Mouse (Mus musculus) layer of hippocampus, adult 2 months (tissue): Measurements from ENCODE around the gene Fbxl20. TPM values are rescaled to one million over a fixed set of nuclear protein-coding genes. Genes with fewer than 3 reads are reported as not detected.

ENCODE experiments used
- DNase-seq, 2 experiments: peaks; one replicate each; pipeline ENCODE4 v3.0.0; 2022; ENCODE audit warnings: low spot score in 2 of 2
- H3K27ac ChIP-seq: fragments of 200-600 bp; 2 replicates; pipeline ENCODE4 v1.8.1; 2022
- H3K4me3 ChIP-seq: fragments of 200-600 bp; 2 replicates; pipeline ENCODE4 v1.8.1; 2022; ENCODE audit warnings: mild to moderate bottlenecking
- CTCF ChIP-seq: fragments of 200-600 bp; conservative IDR thresholded peaks from 2 replicates; pipeline ENCODE4 v1.8.1; 2022; ENCODE audit warnings: antibody characterized with exemption, mild to moderate bottlenecking, moderate library complexity
- total RNA-seq, 2 experiments: library from RNA; stranded (reverse); gene quantifications; 2 replicates each; pipeline ENCODE4 v1.2.3; 2021

Fbxl20 gene
- total RNA-seq, 2 experiments from 2014 or later = 33.7 to 34.2 TPM

- no peak for DNase-seq
- Histone ChIP-seq H3K4me3 (peak overlapping the region; percentile 62), H3K27ac (peak overlapping the region; percentile 32; the same call in 1 of the 2 replicates)
- no peak for TF ChIP-seq CTCF
These were observed 97.8 kb downstream of the Fbxl20 start for GRCm38 (mm10) chr11:98052129-98052988.

- DNase-seq = no peak
- TF ChIP-seq CTCF = no peak
- H3K4me3 ChIP-seq = peak overlapping the region; percentile 62
- no peak overlapping the region for H3K27ac ChIP-seq
These were observed 98.5 kb downstream of the Fbxl20 start for GRCm38 (mm10) chr11:98051611-98052128.

GRCm38 (mm10) chr11:98050940-98051339, 99.3 kb downstream of the Fbxl20 start:
- TF ChIP-seq CTCF = no peak
- H3K27ac ChIP-seq = no peak overlapping the region
- no peak overlapping the region for H3K4me3 ChIP-seq
- no peak for DNase-seq

- H3K4me3 ChIP-seq = no peak overlapping the region
- H3K27ac ChIP-seq = no peak overlapping the region
- TF ChIP-seq CTCF = no peak
- DNase-seq = no peak
These were observed 99.7 kb downstream of the Fbxl20 start for GRCm38 (mm10) chr11:98050520-98050815.

GRCm38 (mm10) chr11:98049672-98050519, 100.3 kb downstream of the Fbxl20 start:
- no peak for DNase-seq
- no peak for TF ChIP-seq CTCF

GRCm38 (mm10) chr11:98047745-98048144, 102.5 kb downstream of the Fbxl20 start:
- no peak overlapping the region for H3K27ac ChIP-seq

More at GRCm38 (mm10) chr11:98049672-98050519, 100.3 kb downstream of the Fbxl20 start:
- Histone ChIP-seq H3K27ac (no peak overlapping the region), H3K4me3 (no peak overlapping the region)

GRCm38 (mm10) chr11:98046466-98046865, 103.7 kb downstream of the Fbxl20 start:
- no peak for DNase-seq
- no peak overlapping the region for H3K27ac ChIP-seq
- no peak for TF ChIP-seq CTCF
- H3K4me3 ChIP-seq = no peak overlapping the region

More at GRCm38 (mm10) chr11:98047745-98048144, 102.5 kb downstream of the Fbxl20 start:
- TF ChIP-seq CTCF = no peak
- DNase-seq = peak in 1 of 2 experiments; percentile 70
- H3K4me3 ChIP-seq = no peak overlapping the region

GRCm38 (mm10) chr11:98045596-98045995, 104.6 kb downstream of the Fbxl20 start:
- H3K27ac ChIP-seq = no peak overlapping the region
- DNase-seq = no peak
- TF ChIP-seq CTCF = peak; percentile 42
- no peak overlapping the region for H3K4me3 ChIP-seq

GRCm38 (mm10) chr11:98044074-98044473, 106.1 kb downstream of the Fbxl20 start:
- H3K27ac ChIP-seq = no peak overlapping the region
- TF ChIP-seq CTCF = no peak
- DNase-seq = no peak

GRCm38 (mm10) chr11:98042741-98043140, 107.5 kb downstream of the Fbxl20 start:
- TF ChIP-seq CTCF = no peak
- Histone ChIP-seq H3K27ac (no peak overlapping the region), H3K4me3 (no peak overlapping the region)
- no peak for DNase-seq

More at GRCm38 (mm10) chr11:98044074-98044473, 106.1 kb downstream of the Fbxl20 start:
- no peak overlapping the region for H3K4me3 ChIP-seq

GRCm38 (mm10) chr11:98040975-98041374, 109.2 kb downstream of the Fbxl20 start:
- no peak for TF ChIP-seq CTCF
- Histone ChIP-seq H3K27ac (no peak overlapping the region), H3K4me3 (no peak overlapping the region)
- DNase-seq = no peak

GRCm38 (mm10) chr11:98037871-98038270, 112.3 kb downstream of the Fbxl20 start:
- no peak for TF ChIP-seq CTCF
- Histone ChIP-seq H3K27ac (no peak overlapping the region), H3K4me3 (no peak overlapping the region)
- DNase-seq = peak in 1 of 2 experiments; percentile 55

- peak overlapping the region; percentile 56 for H3K4me3 ChIP-seq
- no peak for DNase-seq
- peak overlapping the region; percentile 72 for H3K27ac ChIP-seq
- TF ChIP-seq CTCF = 0 out of 2 replicates have a peak, but pooled peaks have one; percentile 15
These were observed 114.2 kb downstream of the Fbxl20 start for GRCm38 (mm10) chr11:98035977-98036377.
